Mouse (Mus musculus): ENCODE data around the gene Igfbp6. TPM values are rescaled to one million over a fixed set of nuclear protein-coding genes. Genes with fewer than 3 reads are reported as not detected.
"Not testable (repeated sequence)": the region's sequence is repeated elsewhere in the genome, so short reads cannot be mapped to it uniquely, and the experiment has no call there.

Gene Igfbp6
- polyA plus RNA-seq, 1 experiment from 2014 or later = 0.17 TPM

- 35% methylated on average over 4 of the region's 4 CpGs for WGBS
- Histone ChIP-seq H3K9me3 (ENCODE audit: control insufficient read depth, low read length) (no peaks in the 10 kb centered on the region), H3K36me3 (ENCODE audit: control insufficient read depth, insufficient read depth, low read length) (no peaks in the 10 kb centered on the region), H3K4me2 (ENCODE audit: low read depth, severe bottlenecking) (no peak overlapping the region), H3K27ac (replicated peaks; ENCODE audit: low read depth, low read length) (peak overlapping the region; percentile 30; the same call in 1 of the 2 replicates), H3K4me3 (ENCODE audit: low read depth, low read length) (no peak overlapping the region), H3K27me3 (ENCODE audit: control insufficient read depth, insufficient read depth, low read length) (no peaks in the 10 kb centered on the region), H3K9ac (ENCODE audit: low read length) (no peak overlapping the region), H3K4me1 (ENCODE audit: control insufficient read depth, insufficient read depth, low read length) (peaks cover 12% of the 10 kb centered on the region)
- ATAC-seq (ENCODE audit: insufficient number of reproducible peaks, low FRiP score, low TSS enrichment, low read depth) (no peak), DNase-seq (ENCODE audit: low spot score) (no peak)
These were observed 8.5 kb downstream of the Igfbp6 start for GRCm38 (mm10) chr15:102152646-102153045.

- H3K27me3 ChIP-seq (ENCODE audit: control insufficient read depth, insufficient read depth, low read length); H3K4me3 ChIP-seq (ENCODE audit: low read depth, low read length); ATAC-seq (ENCODE audit: insufficient number of reproducible peaks, low FRiP score, low TSS enrichment, low read depth); H3K9ac ChIP-seq (ENCODE audit: low read length); H3K4me2 ChIP-seq (ENCODE audit: low read depth, severe bottlenecking); H3K27ac ChIP-seq (replicated peaks; ENCODE audit: low read depth, low read length); DNase-seq (ENCODE audit: low spot score); H3K36me3 ChIP-seq (ENCODE audit: control insufficient read depth, insufficient read depth, low read length); H3K9me3 ChIP-seq (ENCODE audit: control insufficient read depth, low read length): not testable (repeated sequence)
- H3K4me1 ChIP-seq (ENCODE audit: control insufficient read depth, insufficient read depth, low read length) = peaks cover 12% of the 10 kb centered on the region
- WGBS = 91% methylated on average over 6 of the region's 6 CpGs
These were observed 10.8 kb downstream of the Igfbp6 start for GRCm38 (mm10) chr15:102155006-102155405.

DNA sequence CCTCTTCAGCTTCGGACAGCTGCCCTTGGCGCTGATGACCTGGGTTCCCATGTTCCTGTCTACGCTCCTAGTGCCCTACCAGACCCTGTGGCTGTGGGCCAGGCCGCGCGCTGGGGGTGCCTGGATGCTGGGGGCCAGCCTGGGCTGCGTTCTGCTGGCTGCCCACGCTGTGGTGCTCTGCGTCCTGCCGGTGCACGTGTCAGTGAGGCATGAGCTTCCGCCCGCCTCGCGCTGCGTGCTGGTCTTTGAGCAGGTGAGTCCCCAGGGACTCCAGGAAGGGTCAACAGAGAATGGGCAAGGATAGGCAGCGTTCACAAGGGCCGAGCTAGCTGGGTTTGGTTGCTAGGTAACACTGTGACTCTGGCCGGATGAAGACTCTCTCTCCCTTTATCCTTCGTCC, 12.7 kb downstream of the Igfbp6 start:
- no peaks in the 10 kb centered on the region for H3K36me3 ChIP-seq (ENCODE audit: control insufficient read depth, insufficient read depth, low read length)
- no peak overlapping the region for H3K4me2 ChIP-seq (ENCODE audit: low read depth, severe bottlenecking)
- H3K9ac ChIP-seq (ENCODE audit: low read length) = no peak overlapping the region
- H3K4me1 ChIP-seq (ENCODE audit: control insufficient read depth, insufficient read depth, low read length) = peaks cover 3% of the 10 kb centered on the region; the same call in 1 of the 2 replicates
- H3K9me3 ChIP-seq (ENCODE audit: control insufficient read depth, low read length) = no peaks in the 10 kb centered on the region
- WGBS = 50% methylated on average over 20 of the region's 20 CpGs
- no peak overlapping the region for H3K4me3 ChIP-seq (ENCODE audit: low read depth, low read length)
- H3K27ac ChIP-seq (replicated peaks; ENCODE audit: low read depth, low read length) = no peak overlapping the region
- DNase-seq (ENCODE audit: low spot score) (no peak), ATAC-seq (ENCODE audit: insufficient number of reproducible peaks, low FRiP score, low TSS enrichment, low read depth) (no peak)
- no peaks in the 10 kb centered on the region for H3K27me3 ChIP-seq (ENCODE audit: control insufficient read depth, insufficient read depth, low read length)

DNA sequence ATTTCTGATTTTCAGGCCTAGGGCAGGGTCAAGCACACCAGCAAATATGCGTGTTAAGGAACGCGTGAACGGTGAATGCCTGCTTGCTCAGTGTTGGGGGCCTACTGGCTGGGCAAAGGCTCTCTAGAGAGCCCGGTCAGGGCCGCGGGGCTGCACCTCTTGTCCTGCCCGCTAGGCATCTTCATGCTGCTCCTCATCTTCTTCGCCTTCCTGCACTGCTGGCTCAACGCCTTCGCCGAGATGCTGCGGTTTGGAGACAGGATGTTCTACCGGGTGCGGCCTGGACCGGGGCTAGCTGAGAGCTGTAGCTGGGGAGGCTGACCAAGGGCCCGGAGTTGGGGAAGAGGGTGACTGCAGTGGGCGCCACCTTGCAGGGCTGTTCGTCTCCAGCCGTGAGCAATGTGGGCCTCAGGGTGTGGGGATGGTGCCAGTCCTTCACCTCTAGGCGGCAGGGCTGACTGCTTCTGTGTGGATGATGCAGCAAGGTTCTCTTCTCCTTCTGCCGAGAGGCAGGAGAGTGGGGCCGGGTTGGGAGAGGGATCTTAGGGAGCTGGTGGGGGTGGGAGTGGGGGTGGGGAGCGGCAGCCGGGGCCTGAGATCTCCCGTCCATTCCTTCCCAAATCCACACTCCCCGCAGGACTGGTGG, 16.4 kb downstream of the Igfbp6 start:
- DNase-seq (ENCODE audit: low spot score) = no peak
- Histone ChIP-seq H3K27ac (replicated peaks; ENCODE audit: low read depth, low read length) (no peak overlapping the region), H3K9me3 (ENCODE audit: control insufficient read depth, low read length) (no peaks in the 10 kb centered on the region), H3K9ac (ENCODE audit: low read length) (no peak overlapping the region), H3K4me1 (ENCODE audit: control insufficient read depth, insufficient read depth, low read length) (no peaks in the 10 kb centered on the region), H3K4me3 (ENCODE audit: low read depth, low read length) (no peak overlapping the region), H3K36me3 (ENCODE audit: control insufficient read depth, insufficient read depth, low read length) (no peaks in the 10 kb centered on the region), H3K4me2 (ENCODE audit: low read depth, severe bottlenecking) (no peak overlapping the region), H3K27me3 (ENCODE audit: control insufficient read depth, insufficient read depth, low read length) (no peaks in the 10 kb centered on the region)
- WGBS = 57% methylated on average over 27 of the region's 27 CpGs
- ATAC-seq (ENCODE audit: insufficient number of reproducible peaks, low FRiP score, low TSS enrichment, low read depth) = no peak

- H3K27me3 ChIP-seq (ENCODE audit: control insufficient read depth, insufficient read depth, low read length) = no peaks in the 10 kb centered on the region
- DNase-seq (ENCODE audit: low spot score) (no peak), ATAC-seq (ENCODE audit: insufficient number of reproducible peaks, low FRiP score, low TSS enrichment, low read depth) (no peak)
- peaks cover 11% of the 10 kb centered on the region; the same call in 1 of the 2 replicates for H3K4me1 ChIP-seq (ENCODE audit: control insufficient read depth, insufficient read depth, low read length)
- H3K9me3 ChIP-seq (ENCODE audit: control insufficient read depth, low read length) = no peaks in the 10 kb centered on the region
- 62% methylated on average over 3 of the region's 3 CpGs for WGBS
- H3K36me3 ChIP-seq (ENCODE audit: control insufficient read depth, insufficient read depth, low read length) = no peaks in the 10 kb centered on the region
- H3K27ac ChIP-seq (replicated peaks; ENCODE audit: low read depth, low read length) = no peak overlapping the region
- no peak overlapping the region for H3K9ac ChIP-seq (ENCODE audit: low read length)
- no peak overlapping the region for H3K4me3 ChIP-seq (ENCODE audit: low read depth, low read length)
- no peak overlapping the region for H3K4me2 ChIP-seq (ENCODE audit: low read depth, severe bottlenecking)
These were observed 19.9 kb downstream of the Igfbp6 start for GRCm38 (mm10) chr15:102163900-102164693.

GRCm38 (mm10) chr15:102165468-102166100, 21.4 kb downstream of the Igfbp6 start:
- no peaks in the 10 kb centered on the region for H3K9me3 ChIP-seq (ENCODE audit: control insufficient read depth, low read length)
- no peak for ATAC-seq (ENCODE audit: insufficient number of reproducible peaks, low FRiP score, low TSS enrichment, low read depth)
- H3K27ac ChIP-seq (replicated peaks; ENCODE audit: low read depth, low read length) = no peak overlapping the region
- H3K4me3 ChIP-seq (ENCODE audit: low read depth, low read length) = no peak overlapping the region
- H3K36me3 ChIP-seq (ENCODE audit: control insufficient read depth, insufficient read depth, low read length) = no peaks in the 10 kb centered on the region
- 54% methylated on average over 6 of the region's 6 CpGs for whole genome bisulfite sequencing
- no peaks in the 10 kb centered on the region for H3K27me3 ChIP-seq (ENCODE audit: control insufficient read depth, insufficient read depth, low read length)
- no peak overlapping the region for H3K9ac ChIP-seq (ENCODE audit: low read length)
- no peak overlapping the region for H3K4me2 ChIP-seq (ENCODE audit: low read depth, severe bottlenecking)
- no peak for DNase-seq (ENCODE audit: low spot score)
- H3K4me1 ChIP-seq (ENCODE audit: control insufficient read depth, insufficient read depth, low read length) = peaks cover 11% of the 10 kb centered on the region; the same call in 1 of the 2 replicates

- no peak for ATAC-seq (ENCODE audit: insufficient number of reproducible peaks, low FRiP score, low TSS enrichment, low read depth)
- no peaks in the 10 kb centered on the region for H3K27me3 ChIP-seq (ENCODE audit: control insufficient read depth, insufficient read depth, low read length)
- no peak overlapping the region; the same call in 1 of the 2 replicates for H3K27ac ChIP-seq (replicated peaks; ENCODE audit: low read depth, low read length)
- H3K9me3 ChIP-seq (ENCODE audit: control insufficient read depth, low read length) = no peaks in the 10 kb centered on the region
- no peak overlapping the region for H3K4me2 ChIP-seq (ENCODE audit: low read depth, severe bottlenecking)
- H3K36me3 ChIP-seq (ENCODE audit: control insufficient read depth, insufficient read depth, low read length) = no peaks in the 10 kb centered on the region
- peak; percentile 44 for DNase-seq (ENCODE audit: low spot score)
- no peak overlapping the region for H3K4me3 ChIP-seq (ENCODE audit: low read depth, low read length)
- 41% methylated on average over 6 of the region's 6 CpGs for WGBS
- peaks cover 11% of the 10 kb centered on the region; the same call in 1 of the 2 replicates for H3K4me1 ChIP-seq (ENCODE audit: control insufficient read depth, insufficient read depth, low read length)
- H3K9ac ChIP-seq (ENCODE audit: low read length) = peak overlapping the region; percentile 18; the same call in 1 of the 2 replicates
These were observed 23.5 kb downstream of the Igfbp6 start for GRCm38 (mm10) chr15:102167620-102168021.

GRCm38 (mm10) chr15:102169064-102169463, 24.9 kb downstream of the Igfbp6 start:
- ATAC-seq (ENCODE audit: insufficient number of reproducible peaks, low FRiP score, low TSS enrichment, low read depth) = no peak
- Histone ChIP-seq H3K36me3 (ENCODE audit: control insufficient read depth, insufficient read depth, low read length) (no peaks in the 10 kb centered on the region), H3K27ac (replicated peaks; ENCODE audit: low read depth, low read length) (no peak overlapping the region), H3K9ac (ENCODE audit: low read length) (no peak overlapping the region), H3K4me3 (ENCODE audit: low read depth, low read length) (no peak overlapping the region), H3K9me3 (ENCODE audit: control insufficient read depth, low read length) (no peaks in the 10 kb centered on the region), H3K4me1 (ENCODE audit: control insufficient read depth, insufficient read depth, low read length) (peaks cover 11% of the 10 kb centered on the region; the same call in 1 of the 2 replicates), H3K4me2 (ENCODE audit: low read depth, severe bottlenecking) (no peak overlapping the region), H3K27me3 (ENCODE audit: control insufficient read depth, insufficient read depth, low read length) (no peaks in the 10 kb centered on the region)
- DNase-seq (ENCODE audit: low spot score) = no peak
- 51% methylated on average over 2 of the region's 2 CpGs for WGBS
